Mouse (Mus musculus) heart, embryonic 15.5 days (tissue): ENCODE measurements around the gene Zfp78. TPM values are rescaled to one million over a fixed set of nuclear protein-coding genes. Genes with fewer than 3 reads are reported as not detected.
"Not testable (repeated sequence)": the region's sequence is repeated elsewhere in the genome, so short reads cannot be mapped to it uniquely, and the experiment has no call there.

Source experiments
- ATAC-seq: fragments of 200-750 bp; cut with Nextera tagmentation; replicated peaks from 2 replicates; pipeline ENCODE4 v1.8.0; 2017; ENCODE audit warnings: low read depth, moderate TSS enrichment; ENCODE audit not compliant: insufficient number of reproducible peaks, insufficient read depth, low FRiP score
- H3K27ac ChIP-seq: fragments of 300-500 bp; sonication (generic); 2 replicates; pipeline ENCODE4 v1.5.1; 2015; ENCODE audit warnings: mild to moderate bottlenecking, inconsistent platforms
- H3K27me3 ChIP-seq: fragments of 300-500 bp; sonication (generic); 2 replicates; pipeline ENCODE4 v1.6.1; 2015; ENCODE audit warnings: inconsistent platforms
- H3K36me3 ChIP-seq: fragments of 300-500 bp; sonication (generic); 2 replicates; pipeline ENCODE4 v1.6.1; 2015; ENCODE audit warnings: mild to moderate bottlenecking, inconsistent platforms
- H3K4me1 ChIP-seq: fragments of 300-500 bp; sonication (generic); replicated peaks from 2 replicates; pipeline ENCODE4 v1.6.1; 2015; ENCODE audit warnings: inconsistent platforms
- H3K4me2 ChIP-seq: fragments of 300-500 bp; sonication (generic); 2 replicates; pipeline ENCODE4 v1.6.1; 2015; ENCODE audit warnings: inconsistent platforms, mild to moderate bottlenecking, moderate library complexity
- H3K4me3 ChIP-seq: fragments of 300-500 bp; sonication (generic); 2 replicates; pipeline ENCODE4 v1.5.1; 2015; ENCODE audit warnings: mild to moderate bottlenecking, inconsistent platforms
- H3K9ac ChIP-seq: fragments of 300-500 bp; sonication (generic); 2 replicates; pipeline ENCODE4 v1.6.1; 2015; ENCODE audit warnings: mild to moderate bottlenecking, inconsistent platforms
- H3K9me3 ChIP-seq: fragments of 300-500 bp; sonication (generic); replicated peaks from 2 replicates; pipeline ENCODE4 v1.6.1; 2016; ENCODE audit warnings: inconsistent platforms
- WGBS: fragments of 180-500 bp; shearing (Covaris S2); methylation state at CpG from one replicate; pipeline ENCODE4 v1.1.7; 2015; ENCODE audit warnings: mixed read lengths; 5-methylcytosine and 5-hydroxymethylcytosine counted together
- polyA plus RNA-seq: library from polyadenylated mRNA; unstranded; fragments of >200 nt; fragmentation: Nextera tagmentation; extraction: Ambion mirVana; gene quantifications from 2 replicates; pipeline ENCODE4 v1.2.1, GENCODE M21; 2015

Zfp78 gene
- polyA plus RNA-seq, 1 experiment from 2014 or later: 1.3 TPM

DNA sequence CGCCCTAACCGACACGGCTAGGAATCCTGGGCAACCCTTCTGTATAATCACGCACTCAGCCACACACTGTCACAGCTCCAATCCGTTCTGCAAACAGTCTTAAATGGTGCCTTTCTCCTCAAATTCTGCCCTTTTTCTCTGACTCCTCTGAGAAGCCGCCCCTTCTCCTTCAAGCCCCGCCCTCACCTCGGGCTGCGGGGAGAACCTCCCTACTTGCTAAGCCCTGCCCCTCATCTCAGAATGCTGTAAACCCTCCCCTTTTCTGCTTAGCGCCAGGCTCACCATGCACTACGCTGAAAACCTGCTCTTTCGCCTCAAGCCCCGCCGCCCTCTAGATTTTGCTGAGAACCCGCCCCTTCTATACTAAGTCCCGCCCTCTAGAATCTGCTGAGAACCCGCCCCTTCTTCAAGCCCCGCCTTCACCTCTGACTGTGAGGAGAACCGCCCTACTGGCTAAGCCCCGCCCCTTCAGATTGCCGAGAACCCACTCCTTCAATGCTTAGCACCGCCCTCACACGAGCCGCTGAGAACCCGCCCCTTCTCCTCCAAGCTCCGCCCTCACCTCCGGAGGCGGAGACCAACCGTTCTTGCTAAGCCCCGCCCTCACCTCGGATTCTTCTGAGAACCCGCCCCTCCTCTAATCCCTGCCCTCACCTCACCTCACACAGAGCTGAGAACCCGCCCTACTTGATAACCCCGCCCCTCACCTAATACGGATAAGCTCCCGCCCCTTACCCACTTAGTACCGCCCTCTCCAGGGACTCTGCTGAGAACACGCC, 623 bp upstream of the Zfp78 start:
- Histone ChIP-seq H3K27ac (peak overlapping the region; percentile 89), H3K36me3 (no peaks in the 10 kb centered on the region), H3K9ac (peak overlapping the region; percentile 60), H3K27me3 (no peaks in the 10 kb centered on the region), H3K4me3 (peak overlapping the region; percentile 63), H3K4me1 (peaks cover 10% of the 10 kb centered on the region), H3K9me3 (no peaks in the 10 kb centered on the region), H3K4me2 (peak overlapping the region; percentile 74)
- peak; percentile 94 for ATAC-seq
- WGBS: 0% methylated on average over 38 of the region's 38 CpGs

DNA sequence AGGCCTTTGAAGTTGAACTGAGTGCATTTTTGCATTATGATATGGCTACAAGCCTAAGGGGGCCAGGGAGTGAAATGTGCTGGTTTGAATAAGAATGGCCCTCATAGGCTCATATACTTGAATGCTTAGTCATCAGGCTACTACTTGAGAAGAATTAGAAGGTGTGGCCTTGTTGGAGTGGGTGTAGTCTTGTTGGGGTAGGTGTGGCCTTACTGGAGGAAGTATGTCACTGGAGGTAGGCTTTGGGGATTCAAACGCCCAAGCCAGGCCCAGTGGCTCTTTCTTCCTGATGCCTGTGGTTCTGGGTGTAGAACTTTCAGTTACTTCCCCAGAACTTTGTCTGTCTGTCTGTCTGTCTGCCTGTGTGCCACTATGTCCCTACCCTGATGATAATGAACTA, 1.7 kb downstream of the Zfp78 start:
- 65% methylated on average over 1 of the region's 1 CpGs for WGBS
- Histone ChIP-seq H3K4me3 (no peak overlapping the region), H3K9me3 (no peaks in the 10 kb centered on the region), H3K27ac (no peak overlapping the region), H3K9ac (no peak overlapping the region), H3K27me3 (no peaks in the 10 kb centered on the region), H3K4me2 (no peak overlapping the region), H3K4me1 (peaks cover 10% of the 10 kb centered on the region), H3K36me3 (no peaks in the 10 kb centered on the region)
- ATAC-seq: no peak

DNA sequence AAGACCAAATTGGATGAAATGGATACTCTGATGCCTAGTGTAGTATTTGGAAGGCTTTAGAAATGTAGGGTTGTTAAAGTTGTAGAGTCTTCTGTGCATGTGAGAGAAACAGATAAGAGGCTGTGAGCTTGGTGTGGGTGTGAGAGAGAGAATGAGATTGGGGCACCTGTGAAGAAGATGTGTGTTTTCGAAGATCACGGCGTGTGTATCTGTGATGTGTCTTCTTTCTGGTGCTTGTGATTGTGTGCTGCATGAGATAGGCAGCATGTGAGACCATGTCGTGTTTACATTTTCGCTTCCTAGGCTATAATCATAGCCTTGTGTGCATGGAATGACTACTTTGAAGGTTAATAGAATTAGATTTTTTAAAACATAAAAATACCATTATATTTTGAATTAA, 4.1 kb downstream of the Zfp78 start:
- no peak for ATAC-seq
- H3K4me2 ChIP-seq: no peak overlapping the region
- 84% methylated on average over 5 of the region's 5 CpGs for WGBS
- H3K9me3 ChIP-seq: no peaks in the 10 kb centered on the region
- peaks cover 6% of the 10 kb centered on the region for H3K4me1 ChIP-seq
- no peak overlapping the region for H3K9ac ChIP-seq
- no peaks in the 10 kb centered on the region for H3K27me3 ChIP-seq
- H3K4me3 ChIP-seq: no peak overlapping the region
- H3K36me3 ChIP-seq: no peaks in the 10 kb centered on the region
- no peak overlapping the region for H3K27ac ChIP-seq

DNA sequence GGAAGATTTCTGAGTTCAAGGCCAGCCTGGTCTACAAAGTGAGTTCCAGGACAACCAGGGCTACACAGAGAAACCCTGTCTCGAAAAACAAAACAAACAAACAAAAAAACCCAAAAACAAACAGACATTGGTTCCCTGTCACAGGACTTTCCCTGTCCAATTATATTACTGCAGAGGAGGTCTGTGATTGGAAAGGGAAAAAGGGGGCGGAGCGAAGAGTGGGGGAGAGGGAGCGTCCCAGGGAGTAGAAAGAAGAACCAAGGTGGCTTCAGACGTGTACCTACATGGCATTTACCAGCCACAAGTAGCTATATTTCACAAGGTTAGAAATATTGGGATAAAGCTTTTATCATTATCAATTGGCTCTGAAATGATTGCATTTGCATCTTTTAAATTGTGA, 5.1 kb downstream of the Zfp78 start:
- H3K9ac ChIP-seq, H3K4me1 ChIP-seq, H3K9me3 ChIP-seq, H3K27me3 ChIP-seq, H3K4me3 ChIP-seq, H3K4me2 ChIP-seq, H3K36me3 ChIP-seq, ATAC-seq, H3K27ac ChIP-seq: not testable (repeated sequence)
- WGBS: 77% methylated on average over 5 of the region's 5 CpGs

DNA sequence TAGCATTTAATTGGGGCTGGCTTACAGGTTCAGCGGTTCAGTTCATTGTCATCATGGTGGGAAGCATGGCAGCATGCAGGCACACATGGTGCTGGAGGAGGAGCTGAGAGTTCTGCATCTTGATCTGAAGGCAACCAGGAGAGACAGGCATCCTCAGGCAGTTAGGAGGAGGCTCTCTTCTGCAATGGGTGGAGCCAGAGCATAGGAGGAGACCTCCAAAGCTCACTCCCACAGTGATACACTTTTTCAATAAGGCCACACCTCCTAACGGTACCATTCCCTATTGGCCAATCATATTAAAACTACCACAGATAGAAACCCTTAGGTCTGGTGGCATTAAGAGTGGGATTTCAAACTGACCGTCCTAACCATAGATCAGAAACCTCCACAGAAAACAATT, 6.4 kb downstream of the Zfp78 start:
- 81% methylated on average over 3 of the region's 3 CpGs for WGBS

DNA sequence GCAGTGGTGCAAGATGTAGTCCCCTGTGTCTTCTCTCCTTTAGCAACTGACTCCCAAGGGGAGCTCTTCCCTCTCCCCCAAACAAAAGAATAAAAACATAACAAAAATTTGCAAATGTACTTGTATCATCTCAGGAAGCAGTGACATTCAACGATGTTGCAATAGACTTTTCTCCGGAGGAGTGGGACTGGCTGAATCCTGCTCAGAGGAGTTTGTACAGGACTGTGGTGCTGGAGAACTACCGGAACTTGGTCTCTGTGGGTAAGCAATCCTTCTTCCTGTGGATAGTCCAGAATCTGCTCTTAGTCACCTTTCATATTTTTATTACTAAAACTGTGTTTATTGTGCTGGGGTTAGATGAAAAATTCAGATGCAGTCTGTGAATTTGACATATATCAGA, 9.9 kb downstream of the Zfp78 start:
- Histone ChIP-seq H3K36me3 (no peaks in the 10 kb centered on the region), H3K27ac (no peak overlapping the region), H3K27me3 (no peaks in the 10 kb centered on the region), H3K9ac (no peak overlapping the region), H3K4me3 (no peak overlapping the region), H3K4me2 (no peak overlapping the region), H3K4me1 (no peaks in the 10 kb centered on the region), H3K9me3 (no peaks in the 10 kb centered on the region)
- 86% methylated on average over 3 of the region's 3 CpGs for WGBS
- no peak for ATAC-seq

More for the DNA sequence above, 6.4 kb downstream of the Zfp78 start:
- H3K27me3 ChIP-seq: no peaks in the 10 kb centered on the region
- no peak overlapping the region for H3K9ac ChIP-seq
- ATAC-seq: no peak
- no peak overlapping the region for H3K27ac ChIP-seq
- no peaks in the 10 kb centered on the region for H3K4me1 ChIP-seq
- H3K36me3 ChIP-seq: no peaks in the 10 kb centered on the region
- H3K4me3 ChIP-seq: no peak overlapping the region
- no peaks in the 10 kb centered on the region for H3K9me3 ChIP-seq
- no peak overlapping the region for H3K4me2 ChIP-seq

DNA sequence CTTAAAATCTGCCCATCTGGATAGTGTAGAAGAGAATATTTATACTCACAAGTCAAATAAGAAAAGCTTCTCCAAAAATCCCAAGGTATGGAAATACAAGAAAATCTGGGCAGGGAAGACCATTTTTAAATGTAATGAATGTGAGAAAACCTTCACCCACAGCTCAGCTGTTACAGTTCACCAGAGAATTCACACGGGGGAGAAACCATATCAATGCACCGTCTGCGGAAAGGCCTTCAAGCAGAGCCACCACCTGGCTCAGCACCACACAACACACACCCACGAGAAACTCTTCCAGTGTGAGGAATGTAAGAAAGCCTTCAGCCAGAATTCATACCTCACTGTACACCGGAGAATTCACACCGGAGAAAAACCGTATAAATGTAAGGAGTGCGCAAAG, 15.4 kb downstream of the Zfp78 start:
- WGBS: 77% methylated on average over 8 of the region's 8 CpGs
- Histone ChIP-seq H3K4me3 (no peak overlapping the region), H3K9ac (no peak overlapping the region), H3K36me3 (no peaks in the 10 kb centered on the region), H3K4me1 (peaks cover 7% of the 10 kb centered on the region), H3K27me3 (no peaks in the 10 kb centered on the region), H3K9me3 (no peaks in the 10 kb centered on the region), H3K4me2 (no peak overlapping the region), H3K27ac (no peak overlapping the region)
- no peak for ATAC-seq

DNA sequence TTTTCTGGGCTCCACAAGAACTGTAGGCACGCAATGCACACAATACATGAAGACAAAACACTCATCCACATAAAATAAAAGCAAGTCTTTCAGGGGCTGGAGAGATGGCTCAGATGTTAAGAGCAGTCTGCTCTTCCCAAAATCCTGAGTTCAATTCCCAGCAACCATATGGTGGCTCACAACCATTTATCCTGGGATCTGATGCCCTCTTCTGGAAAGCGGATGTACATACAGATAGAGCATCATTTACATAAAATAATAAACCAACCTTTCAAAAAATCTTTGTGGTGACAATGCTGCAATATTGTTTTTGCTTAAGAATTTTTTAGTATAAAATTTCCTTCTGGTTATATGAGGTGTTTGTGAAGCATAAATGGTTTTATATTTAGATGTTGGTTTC, 18.4 kb downstream of the Zfp78 start:
- WGBS: 82% methylated on average over 2 of the region's 2 CpGs

DNA sequence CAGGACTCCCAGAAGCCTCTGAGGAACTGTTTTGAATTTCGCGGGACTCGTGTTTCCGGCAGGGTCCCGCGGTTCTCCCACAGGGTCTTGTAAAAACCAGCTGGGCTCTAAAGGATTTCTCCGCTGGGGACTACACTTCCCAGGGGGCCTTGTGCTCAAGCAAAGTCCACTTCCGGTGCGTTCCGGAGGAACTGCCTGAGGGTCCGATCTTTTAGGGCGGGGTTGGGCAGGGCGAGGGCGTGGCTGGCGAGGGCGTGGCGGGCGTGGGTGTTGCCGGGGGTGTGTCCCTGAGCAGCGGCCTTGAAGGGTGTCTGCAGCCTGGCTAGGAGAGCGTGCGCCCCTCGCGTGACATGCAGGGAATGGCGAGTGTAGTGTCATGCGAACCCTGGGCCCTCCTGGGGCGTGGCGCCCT, 20.0 kb downstream of the Zfp78 start, which contains the start of gene Zfp28:
Gene Zfp28, plus strand, starts transcription at position 252 of the 412 bp plus-strand sequence.
- H3K4me2 ChIP-seq: peak within 1 kb of the TSS; percentile 82
- H3K9ac ChIP-seq: peak within 1 kb of the TSS; percentile 73
- no peaks in the 10 kb centered on the region for H3K9me3 ChIP-seq
- no peaks in the 10 kb centered on the region for H3K36me3 ChIP-seq
- H3K27ac ChIP-seq: peak within 1 kb of the TSS; percentile 58
- peak; percentile 96 for ATAC-seq
- no peaks in the 10 kb centered on the region for H3K27me3 ChIP-seq
- peak within 1 kb of the TSS; percentile 70 for H3K4me3 ChIP-seq
- H3K4me1 ChIP-seq: peaks cover 15% of the 10 kb centered on the region
- WGBS: 0% methylated on average over 28 of the region's 28 CpGs

More for the DNA sequence above, 18.4 kb downstream of the Zfp78 start:
- Histone ChIP-seq H3K4me1 (peaks cover 15% of the 10 kb centered on the region), H3K4me3 (no peak overlapping the region), H3K36me3 (no peaks in the 10 kb centered on the region), H3K27ac (no peak overlapping the region), H3K9ac (no peak overlapping the region), H3K9me3 (no peaks in the 10 kb centered on the region), H3K27me3 (no peaks in the 10 kb centered on the region), H3K4me2 (no peak overlapping the region)
- no peak for ATAC-seq

DNA sequence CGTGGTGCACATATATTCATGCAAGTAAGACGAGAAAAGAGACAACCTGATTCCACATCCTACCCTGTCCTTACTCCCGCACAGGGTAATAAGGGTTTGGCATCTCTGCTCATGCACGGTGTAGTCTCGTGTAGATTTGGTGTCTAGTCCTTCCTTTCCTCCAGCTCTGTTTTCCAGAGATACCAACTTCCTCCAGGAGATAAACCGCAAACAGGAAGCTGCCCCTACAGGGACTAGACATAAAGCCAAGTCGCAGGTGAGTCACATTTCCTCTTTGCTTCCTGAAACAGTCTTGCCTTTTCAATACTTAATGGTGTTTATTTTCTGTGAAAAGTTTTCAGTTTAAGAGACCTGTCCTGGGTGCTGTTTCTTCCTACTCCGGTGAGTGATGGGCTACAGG, 20.9 kb downstream of the Zfp78 start:
- no peaks in the 10 kb centered on the region for H3K9me3 ChIP-seq
- no peak for ATAC-seq
- no peak overlapping the region for H3K9ac ChIP-seq
- H3K4me1 ChIP-seq: peaks cover 15% of the 10 kb centered on the region
- H3K36me3 ChIP-seq: no peaks in the 10 kb centered on the region
- H3K27ac ChIP-seq: 0 out of 2 replicates have a peak overlapping the region, but pooled peaks have one; percentile 58
- H3K4me2 ChIP-seq: peak overlapping the region; percentile 82
- H3K27me3 ChIP-seq: no peaks in the 10 kb centered on the region
- 58% methylated on average over 8 of the region's 8 CpGs for WGBS
- H3K4me3 ChIP-seq: peak overlapping the region; percentile 70

DNA sequence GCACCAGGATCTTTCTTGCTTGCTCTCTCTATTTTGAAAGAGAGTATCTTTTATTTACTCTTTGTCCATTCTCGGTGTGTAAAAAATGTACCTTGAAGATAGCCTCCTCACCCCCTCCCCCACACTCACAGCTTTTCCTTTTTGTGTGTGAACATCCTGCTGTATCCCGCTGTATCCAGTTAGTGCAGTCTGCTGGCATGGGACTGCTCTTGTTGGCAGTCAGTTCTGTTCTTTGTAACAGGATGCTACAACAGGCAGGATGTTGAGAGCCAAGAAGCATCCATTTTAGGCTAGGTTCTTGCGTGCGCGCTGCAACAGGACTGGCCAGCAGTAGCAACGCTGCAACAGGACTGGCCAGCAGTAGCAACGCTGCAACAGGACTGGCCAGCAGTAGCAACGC, 23.9 kb downstream of the Zfp78 start:
- Histone ChIP-seq H3K9me3 (no peaks in the 10 kb centered on the region), H3K9ac (no peak overlapping the region), H3K36me3 (peaks cover 22% of the 10 kb centered on the region), H3K4me1 (peaks cover 15% of the 10 kb centered on the region), H3K27ac (no peak overlapping the region), H3K4me2 (no peak overlapping the region), H3K27me3 (no peaks in the 10 kb centered on the region), H3K4me3 (no peak overlapping the region)
- 87% methylated on average over 8 of the region's 8 CpGs for WGBS
- ATAC-seq: no peak

DNA sequence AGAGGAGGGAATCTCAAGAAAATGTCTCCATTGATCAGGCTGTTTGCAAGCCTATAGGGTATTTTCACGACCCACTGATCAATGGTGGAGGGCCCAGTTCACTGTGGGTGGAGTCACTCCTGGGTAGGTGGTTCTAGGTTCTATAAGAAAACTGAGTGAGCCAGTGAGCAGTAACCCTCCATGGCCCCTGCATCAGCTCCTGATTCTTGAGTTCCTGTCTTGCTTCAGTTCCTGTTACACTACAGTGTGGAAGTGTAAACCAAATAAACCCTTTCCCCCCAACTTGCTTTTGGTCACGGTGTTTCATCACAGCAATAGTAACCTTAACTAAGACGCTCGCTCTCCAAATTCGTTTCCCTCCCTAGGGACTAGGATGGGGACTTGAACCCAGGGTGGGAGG, 25.9 kb downstream of the Zfp78 start:
- Histone ChIP-seq H3K4me2 (no peak overlapping the region), H3K4me3 (no peak overlapping the region), H3K4me1 (peaks cover 4% of the 10 kb centered on the region; the same call in 1 of the 2 replicates), H3K27ac (no peak overlapping the region), H3K27me3 (no peaks in the 10 kb centered on the region), H3K9me3 (no peaks in the 10 kb centered on the region), H3K36me3 (peaks cover 41% of the 10 kb centered on the region), H3K9ac (no peak overlapping the region)
- no peak for ATAC-seq
- 81% methylated on average over 5 of the region's 5 CpGs for WGBS
